Mouse (Mus musculus): ENCODE data around the gene Atp1b2.
"Not testable (repeated sequence)": the region's sequence is repeated elsewhere in the genome, so short reads cannot be mapped to it uniquely, and the experiment has no call there.

The Atp1b2 gene

DNA sequence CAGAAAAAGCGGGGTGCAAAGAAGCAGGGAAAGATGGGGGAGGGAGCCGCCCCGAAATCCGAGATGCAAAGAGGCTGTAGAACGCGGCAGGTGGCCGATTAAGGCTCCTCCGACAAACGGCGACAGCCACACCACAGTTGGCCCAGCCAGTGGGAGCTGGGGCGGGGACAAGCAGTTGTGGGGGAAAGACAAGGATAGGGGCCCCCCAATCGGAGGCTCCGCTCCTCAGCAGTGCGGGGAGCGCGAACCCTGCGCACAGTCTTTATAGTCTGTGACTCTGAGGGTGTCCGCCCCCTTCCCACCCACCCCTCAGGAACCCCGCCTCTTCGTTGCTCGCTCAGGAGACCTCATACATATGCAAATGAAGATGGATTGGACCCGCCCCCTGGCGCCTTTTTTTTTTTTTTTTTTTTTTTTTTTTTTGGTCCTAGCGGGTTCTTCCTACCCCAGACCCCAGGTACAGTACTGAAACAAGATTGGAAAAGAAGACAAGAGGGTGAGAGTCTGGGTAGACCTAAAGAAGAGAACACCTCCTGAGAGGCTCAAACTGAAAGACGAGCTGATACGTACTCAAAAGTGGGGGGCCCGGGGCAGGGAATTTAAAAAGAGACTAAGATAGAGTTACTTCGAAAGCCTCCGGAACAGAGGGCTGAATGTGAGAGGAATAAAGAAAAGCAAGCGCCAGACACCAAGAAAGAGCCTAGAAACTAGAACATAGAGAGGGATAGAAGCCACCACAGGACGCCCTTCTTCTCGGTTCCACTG is at the start of gene Atp1b2:
Gene Atp1b2 (minus strand): TSS at position 217 of the 765 bp plus-strand sequence.
- DNase-seq (ENCODE audit: low spot score): peak; percentile 77

DNA sequence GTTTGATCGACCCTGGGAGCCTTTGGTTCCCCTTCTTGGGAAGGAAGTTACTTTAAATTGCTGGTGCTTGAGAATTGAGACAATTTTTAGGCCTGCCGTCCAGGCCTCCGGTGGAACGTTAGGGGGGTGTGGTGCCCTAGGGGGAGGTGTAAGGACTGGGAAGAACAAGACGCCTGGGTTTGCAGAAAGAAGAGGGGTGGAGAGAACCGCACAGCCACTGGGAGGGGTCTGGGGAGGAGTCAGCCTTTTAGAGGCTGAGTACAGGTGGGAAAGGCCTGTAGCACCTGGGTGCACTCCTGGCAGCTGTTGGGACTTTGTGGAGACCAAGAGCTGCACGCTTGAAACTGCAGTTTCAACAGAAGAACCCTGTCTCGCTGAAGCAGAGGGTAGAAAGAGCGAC is 49.0 kb upstream of the Atp1b2 start:
- no peak for DNase-seq (ENCODE audit: low spot score)

DNA sequence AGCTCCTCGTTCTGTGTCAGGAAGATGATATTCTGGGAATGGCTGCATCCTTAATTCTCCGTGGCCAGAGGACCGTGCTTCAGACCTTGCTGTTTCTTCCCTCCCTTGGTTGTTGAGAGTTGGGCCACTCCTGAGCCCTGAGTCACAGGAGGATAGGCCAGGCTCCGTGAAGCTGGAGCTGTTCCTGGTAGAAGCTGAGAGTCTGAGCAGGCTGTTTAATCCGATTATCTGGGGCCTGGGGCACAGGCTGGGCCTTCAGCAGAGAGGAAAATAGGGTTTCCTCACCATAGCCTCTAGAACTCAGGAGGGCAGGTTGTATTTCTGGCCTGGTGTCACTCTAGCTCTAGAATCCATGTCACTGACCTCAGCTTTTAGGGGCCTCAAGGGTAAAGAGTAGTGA is 47.7 kb upstream of the Atp1b2 start:
- no peak for DNase-seq (ENCODE audit: low spot score)

DNA sequence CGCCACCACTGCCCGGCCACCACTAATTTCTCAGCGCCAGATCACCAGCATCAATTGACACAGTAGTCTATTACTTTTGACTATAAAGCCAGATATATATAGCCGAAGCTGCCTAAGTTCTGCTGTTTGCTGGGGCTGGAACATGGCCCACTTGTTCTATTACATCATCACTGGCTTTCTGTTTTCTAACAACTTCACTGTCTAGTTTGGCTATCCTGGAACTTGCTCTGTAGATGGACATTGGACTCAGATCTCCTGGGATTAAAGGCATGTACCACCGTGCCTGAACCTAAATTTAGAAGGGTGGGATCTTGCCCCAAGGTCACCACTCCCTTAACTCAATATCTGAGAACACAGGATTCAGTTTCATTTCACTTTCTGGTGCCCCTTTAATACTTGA is 40.1 kb upstream of the Atp1b2 start:
- no peak for DNase-seq (ENCODE audit: low spot score)

DNA sequence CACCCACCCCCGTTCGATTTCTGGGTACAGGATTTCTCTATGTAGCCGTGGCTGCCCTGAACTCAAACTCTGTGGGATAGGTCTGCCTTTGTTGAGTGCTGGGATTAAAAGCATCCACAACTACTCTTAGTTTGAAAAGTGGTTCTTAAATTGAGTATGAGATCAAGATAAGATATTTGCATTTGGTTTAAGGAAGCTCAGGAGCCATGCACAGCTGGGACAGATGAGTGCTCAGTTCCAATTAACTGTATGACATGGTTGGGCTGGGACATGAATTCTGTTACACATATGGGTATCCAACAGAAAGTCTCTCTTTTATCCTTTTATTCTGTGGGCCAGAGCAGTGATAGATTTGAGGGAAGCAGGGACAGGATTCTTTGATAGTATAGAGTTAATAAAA is 29.7 kb upstream of the Atp1b2 start:
- no peak for DNase-seq (ENCODE audit: low spot score)

DNA sequence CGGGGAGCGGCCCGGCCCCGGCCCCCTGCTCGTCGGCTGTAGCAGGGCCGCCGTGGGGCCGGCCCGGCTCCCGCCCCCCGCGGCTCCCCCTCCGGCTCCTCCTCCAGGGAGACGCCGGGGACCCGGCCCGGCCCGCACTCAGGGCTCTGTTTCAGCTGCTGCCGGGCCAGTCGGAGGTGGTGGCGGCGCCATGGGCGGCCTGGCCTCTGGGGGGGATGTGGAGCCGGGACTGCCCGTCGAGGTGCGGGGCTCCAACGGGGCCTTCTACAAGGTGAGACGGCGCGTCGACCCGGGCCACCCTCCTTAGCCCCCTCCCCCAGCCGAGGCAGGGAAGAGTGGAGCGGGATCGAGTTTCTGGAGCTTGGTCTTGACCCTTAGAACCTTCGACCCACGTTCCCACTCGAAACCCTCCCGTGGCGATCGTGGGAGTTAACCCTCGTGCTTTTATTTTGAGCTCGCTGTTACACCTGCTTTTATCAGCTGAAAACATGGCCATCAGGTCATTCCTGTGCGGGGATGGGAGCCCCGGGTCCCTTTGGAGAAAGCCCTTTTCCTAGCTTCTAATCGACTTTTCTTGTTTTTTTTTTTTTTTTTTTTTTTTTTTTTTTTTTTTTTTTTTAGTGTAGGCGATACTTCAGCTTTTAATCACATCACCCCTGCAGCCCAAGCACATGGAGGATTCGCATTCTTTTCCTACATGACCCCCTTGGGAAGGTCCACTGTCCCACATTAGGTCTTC is 27.6 kb upstream of the Atp1b2 start:
- peak; percentile 46 for DNase-seq (ENCODE audit: low spot score)

DNA sequence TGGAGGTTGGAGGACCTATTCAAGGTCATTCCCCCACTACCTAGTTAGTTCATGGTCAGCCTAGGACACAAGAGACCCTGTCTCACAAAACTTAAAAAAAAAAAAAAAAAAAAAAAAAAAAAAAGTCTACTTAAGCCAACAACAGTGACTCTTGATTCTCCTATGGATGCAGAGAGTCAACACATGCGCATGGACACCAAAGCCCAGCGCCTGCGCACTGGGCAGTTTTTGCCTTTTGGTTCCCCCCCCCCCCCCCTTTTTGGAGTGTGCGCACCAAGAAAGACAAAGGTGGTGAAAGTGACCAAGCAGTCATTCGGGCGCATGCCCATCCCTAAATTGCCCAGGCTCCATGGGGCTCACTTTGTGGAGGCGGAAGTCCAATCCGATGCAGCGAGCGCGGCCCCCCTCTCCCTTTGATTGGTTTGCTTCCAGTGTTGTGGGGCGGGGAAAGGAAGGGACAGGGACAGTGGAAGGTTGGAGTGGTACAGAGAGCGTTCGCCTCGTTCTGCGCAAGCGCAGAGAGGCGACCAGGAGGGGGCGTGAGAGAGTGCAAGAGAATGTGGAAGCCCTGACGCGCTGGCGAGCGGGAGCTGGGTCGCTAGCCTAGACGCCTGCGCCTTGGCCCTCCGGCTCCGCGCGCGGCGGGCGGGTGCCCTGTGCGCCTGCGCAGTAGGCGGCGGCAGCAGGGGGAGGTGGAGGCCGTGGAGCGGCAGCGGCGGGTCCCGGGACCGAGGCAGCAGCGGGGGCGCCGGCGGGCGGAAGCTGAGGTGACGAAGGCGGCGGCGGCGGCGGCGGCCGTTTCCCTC is 26.7 kb upstream of the Atp1b2 start, which contains the start of gene Fxr2:
Gene Fxr2 (plus strand): TSS at position 707 of the 806 bp plus-strand sequence.
- DNase-seq (ENCODE audit: low spot score): peak; percentile 100

DNA sequence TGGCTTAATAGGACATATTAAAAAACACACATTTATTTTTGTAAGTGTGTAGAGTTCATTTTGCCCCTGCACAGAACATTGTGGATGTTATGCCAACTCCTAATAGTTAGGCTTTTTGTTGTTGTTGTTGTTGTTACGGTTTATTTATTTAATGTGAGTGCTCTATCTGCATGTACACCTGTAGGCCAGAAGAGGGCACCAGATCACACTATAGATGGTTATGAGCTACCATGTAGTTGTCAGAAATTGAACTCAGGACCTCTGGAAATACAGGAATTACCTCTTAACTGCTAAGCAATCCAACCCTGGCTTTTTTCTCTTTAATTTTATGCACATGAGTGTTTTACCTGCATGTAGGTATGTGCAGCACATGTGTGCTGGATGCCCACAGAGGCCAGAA is 24.1 kb upstream of the Atp1b2 start:
- DNase-seq (ENCODE audit: low spot score): no peak

DNA sequence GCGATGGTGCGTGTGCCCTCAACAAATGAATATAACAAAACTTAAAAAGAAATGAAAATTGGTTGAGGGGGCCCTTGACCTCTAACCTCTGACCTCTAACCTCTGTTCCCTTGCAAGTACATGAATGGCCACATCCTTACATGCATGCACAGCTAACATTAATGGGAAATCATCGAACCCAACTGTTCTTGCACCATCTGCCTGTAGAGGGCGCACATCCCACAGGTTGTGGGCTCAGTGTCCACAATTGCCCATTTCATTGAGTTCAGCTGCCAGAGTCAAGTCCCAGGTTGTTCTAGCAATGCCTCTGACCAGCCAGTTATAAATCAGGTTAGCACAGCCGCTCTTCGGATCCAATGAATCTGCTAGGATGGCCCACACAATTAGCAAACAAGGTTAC is 22.5 kb upstream of the Atp1b2 start:
- peak; percentile 82 for DNase-seq (ENCODE audit: low spot score)

DNA sequence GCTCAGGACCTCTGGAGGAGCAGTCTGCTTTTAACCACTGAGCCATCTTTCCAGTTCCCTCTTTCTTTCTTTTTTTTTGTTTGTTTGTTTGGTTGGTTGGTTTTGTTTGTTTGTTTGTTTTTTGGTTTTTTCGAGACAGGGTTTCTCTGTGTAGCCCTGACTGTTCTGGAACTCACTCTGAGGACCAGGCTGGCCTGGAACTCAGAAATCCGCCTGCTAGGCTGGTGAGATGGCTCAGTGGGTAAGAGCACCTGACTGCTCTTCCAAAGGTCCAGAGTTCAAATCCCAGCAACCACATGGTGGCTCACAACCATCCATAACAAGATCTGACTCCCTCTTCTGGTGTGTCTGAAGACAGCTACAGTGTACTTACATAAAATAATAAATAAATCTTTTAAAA is 18.6 kb upstream of the Atp1b2 start:
- DNase-seq (ENCODE audit: low spot score): not testable (repeated sequence)

DNA sequence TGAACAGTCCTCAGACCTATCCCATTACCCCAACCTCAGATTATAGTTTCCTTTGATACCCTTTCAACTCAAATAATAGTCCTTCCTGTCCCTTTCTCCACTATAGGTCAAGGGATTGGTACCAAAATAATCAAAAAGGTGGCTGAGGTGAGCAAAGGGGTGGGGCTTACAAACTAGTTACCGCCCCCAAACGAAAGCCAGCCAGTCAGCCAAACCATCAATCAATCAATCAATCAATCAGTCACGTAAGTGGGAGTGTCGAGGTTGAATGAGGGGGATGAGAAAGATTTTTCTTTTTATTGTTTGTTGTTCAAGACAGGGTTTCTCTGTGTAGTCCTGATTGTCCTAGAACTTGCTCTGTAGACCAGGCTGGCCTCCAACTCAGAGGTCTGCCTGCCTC is 17.3 kb upstream of the Atp1b2 start:
- DNase-seq (ENCODE audit: low spot score): no peak

DNA sequence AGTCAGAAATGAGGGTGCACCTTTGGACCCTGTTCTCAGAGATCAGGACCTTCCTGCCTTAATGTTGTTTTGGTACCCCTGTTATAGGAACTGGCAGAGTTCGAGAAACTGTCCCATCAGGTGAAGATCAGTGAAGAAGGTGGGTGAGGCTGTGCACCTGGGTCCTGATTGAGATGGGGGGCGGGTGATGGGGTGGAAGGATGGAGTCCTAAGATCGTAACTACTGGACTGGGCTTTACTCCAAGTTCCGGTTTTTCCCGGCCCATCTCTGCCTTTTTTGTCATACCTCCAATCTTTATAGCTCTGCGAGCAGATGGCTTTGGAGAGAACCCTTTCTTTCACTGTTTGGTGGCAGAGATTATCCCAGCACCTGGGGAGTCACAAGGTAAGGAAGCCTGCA is 16.7 kb upstream of the Atp1b2 start:
- DNase-seq (ENCODE audit: low spot score): no peak

DNA sequence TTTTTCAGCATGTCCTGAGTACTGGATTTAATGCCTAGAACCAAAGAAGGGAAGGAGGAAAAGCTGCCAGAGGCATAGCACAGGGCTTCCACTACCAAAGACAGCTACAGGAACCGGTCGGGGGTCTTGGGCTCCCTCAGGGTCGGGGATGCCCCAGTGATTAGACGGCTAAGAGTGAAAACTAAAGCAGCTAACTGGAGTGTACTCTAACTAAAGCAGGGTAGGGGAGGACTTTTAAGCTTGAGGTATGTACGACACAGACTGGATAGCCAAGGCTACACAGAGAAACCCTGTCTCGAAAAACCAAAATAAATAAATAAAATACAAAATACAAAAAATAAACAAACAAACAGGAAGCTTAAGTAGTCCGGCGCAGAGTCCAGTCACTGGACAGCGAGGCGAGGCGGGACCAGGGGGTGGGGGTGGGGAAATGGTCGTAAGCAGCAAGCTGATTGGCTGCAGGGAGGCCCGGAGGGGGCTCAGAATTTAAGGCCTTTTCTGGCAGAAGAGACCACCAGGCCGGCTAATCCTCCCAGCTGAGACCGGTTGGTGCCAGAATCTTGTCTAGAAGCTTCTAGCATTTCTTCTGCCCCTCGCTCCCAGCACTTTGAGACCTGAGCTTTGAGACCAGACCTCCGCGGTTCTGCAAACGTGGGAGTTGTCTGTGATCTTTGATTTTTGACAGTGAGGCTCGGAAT is 16.0 kb upstream of the Atp1b2 start, which contains the start of gene Sat2:
Gene Sat2 (plus strand): TSS at position 454 of the 698 bp plus-strand sequence.
- DNase-seq (ENCODE audit: low spot score): peak; percentile 55

DNA sequence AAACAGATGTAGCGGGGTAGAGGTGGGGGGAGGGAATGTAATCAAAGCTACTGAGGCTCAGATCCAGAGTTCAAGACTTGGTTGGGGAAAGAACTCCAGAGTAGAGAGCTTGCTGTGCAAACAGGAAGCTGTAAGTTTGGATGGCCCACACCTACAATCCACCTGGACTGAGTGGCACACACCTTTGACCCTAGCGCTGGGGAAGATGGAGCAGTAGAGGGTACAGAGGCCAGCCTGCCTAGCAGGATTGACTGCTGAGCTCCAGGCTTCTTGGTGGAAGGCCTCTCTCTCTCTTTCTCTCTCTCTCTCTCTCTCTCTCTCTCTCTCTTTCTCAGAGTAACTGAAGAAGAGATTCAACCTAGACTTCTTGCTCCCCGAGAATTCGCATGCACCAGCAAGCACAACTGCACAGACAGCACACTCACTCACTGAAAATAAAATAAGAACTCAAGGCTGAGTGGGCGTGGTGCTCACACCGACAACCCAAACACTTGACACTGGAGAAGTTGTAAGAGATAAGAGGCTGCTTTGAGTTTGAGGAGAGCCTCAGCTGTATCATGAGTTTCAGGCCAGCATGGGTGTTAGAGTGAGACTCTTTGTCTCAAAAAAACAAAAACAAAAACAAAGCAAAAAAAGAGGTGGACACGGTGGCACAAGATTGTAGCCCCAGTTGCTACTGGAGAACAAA is 14.8 kb upstream of the Atp1b2 start:
- DNase-seq (ENCODE audit: low spot score): no peak

DNA sequence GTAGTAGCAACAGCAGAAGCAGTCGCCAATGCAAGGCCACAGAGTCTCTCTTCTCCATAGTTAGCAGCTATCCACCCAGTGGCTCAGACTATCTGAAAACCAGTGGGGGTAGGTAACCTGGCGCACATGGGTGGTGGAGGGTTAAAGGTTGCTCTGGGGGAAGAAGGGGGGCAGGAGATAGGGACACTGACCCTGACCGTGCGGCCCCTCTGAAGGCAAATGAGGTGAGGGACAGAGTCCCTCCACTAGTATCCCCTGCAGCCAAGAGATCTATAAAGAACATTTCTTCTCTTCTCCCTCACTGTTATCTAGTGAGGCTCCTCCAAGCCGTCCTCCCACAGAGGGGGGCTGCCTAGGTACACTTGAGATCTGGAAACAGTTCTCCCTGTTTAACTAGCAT is 12.1 kb upstream of the Atp1b2 start, which contains the start of gene Shbg:
Gene Shbg (minus strand): TSS at position 101 of the 400 bp plus-strand sequence.
- no peak for DNase-seq (ENCODE audit: low spot score)

DNA sequence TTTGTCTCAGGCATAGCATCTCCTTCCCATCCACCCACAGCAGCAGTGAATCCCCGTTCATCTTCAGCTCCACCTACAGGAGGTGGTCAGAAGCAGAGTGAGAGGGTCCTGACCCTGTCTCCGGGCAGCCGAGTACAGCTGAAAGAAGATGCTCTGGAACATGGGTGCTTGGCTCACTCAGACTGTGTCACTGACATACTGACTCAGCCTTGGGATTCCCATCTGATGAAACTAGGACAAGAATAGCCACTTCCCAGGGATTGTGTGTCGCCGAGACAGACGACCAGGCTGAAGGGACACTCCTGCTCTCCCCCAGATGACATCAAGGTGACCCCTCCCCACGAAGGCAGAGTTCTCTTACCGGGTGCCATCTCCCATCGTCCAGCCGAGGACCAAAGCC is 11.0 kb upstream of the Atp1b2 start:
- DNase-seq (ENCODE audit: low spot score): no peak

DNA sequence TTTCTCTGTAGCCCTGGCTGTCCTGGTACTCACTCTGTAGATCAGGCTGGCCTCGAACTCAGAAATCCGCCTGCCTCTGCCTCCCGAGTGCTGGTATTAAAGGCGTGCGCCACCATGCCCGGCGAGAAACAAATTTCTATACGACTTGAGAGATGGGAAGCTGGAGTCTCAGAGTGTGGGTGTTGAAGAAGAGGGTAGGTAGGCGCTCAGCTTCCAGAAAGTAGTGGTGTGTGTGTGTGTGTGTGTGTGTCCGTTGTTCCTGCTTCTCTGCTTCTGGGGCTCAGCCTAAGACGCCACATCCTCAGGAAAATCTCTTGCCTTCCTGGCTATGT is 8.5 kb upstream of the Atp1b2 start:
- not testable (repeated sequence) for DNase-seq (ENCODE audit: low spot score)

DNA sequence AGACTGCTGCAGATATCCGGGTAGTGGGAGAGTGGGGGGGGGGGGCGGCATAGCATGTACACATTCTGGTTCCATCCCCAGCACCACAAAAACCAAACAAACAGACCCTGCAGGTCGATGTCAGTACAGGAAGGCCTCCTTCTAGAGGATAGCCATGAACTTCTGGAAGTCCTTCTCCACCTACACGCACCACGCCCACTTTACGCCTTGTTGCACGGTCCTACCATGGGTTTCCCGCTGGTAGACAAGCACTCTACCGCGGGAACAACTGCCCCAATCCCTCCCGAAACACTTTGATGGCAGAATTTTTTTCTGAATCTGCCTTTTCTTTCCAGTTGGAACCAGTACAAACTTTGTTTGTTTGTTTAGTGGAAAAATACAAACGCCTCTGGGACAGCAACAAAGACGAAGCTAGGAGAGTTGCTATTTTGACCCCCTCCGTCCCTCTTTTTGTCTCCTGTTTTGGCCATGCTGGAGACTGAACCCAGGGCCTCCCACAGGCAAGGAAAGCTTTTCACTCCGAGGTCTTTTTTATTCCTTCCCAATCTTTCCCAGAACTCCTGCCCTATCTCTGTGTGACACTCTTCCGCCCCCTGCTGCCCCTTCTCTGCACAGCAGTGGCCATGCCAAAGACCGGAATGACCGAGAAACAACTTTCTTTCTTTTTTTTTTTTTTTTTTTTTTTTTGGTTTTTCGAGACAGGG is 8.0 kb upstream of the Atp1b2 start:
- peak; percentile 89 for DNase-seq (ENCODE audit: low spot score)

DNA sequence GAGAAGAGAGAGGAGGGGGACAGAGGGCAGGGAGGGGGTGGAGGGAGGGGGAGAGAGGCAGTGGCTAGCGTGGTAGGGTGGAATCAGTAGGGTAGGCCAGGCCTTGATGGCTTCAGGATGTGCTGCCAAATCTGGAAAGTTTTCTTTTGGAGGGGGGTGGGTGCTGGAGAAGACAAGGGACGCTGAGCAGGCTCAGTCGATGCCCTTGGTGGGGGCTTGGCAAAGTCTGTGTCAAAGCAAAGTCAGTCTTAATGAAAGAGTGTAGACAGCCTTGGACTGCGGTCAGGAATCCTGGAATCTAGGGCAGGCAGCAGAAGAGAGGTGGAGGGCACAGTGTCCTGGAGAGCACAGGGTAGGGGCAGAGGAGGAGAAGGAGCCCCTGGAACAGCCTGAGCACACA is 5.2 kb upstream of the Atp1b2 start:
- DNase-seq (ENCODE audit: low spot score): no peak

DNA sequence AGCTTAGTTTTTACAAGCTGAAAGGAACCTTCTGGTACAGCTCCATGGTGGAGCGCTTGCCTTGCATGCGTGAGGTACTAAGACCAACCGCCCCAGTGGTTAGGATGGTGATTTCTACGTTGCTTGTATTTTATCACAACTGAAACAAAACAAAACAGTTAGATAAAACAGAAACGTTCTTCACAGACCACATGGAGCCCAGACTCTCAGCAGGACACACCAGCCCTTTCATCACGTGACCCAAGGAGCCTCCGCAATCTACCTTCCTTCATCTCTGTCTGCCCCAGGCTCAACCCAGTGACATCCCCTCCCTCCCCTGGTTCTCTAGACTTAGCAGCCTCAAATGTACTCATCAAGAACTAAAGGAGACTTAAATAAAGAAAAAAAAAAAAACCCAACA is 3.7 kb upstream of the Atp1b2 start:
- DNase-seq (ENCODE audit: low spot score): no peak

DNA sequence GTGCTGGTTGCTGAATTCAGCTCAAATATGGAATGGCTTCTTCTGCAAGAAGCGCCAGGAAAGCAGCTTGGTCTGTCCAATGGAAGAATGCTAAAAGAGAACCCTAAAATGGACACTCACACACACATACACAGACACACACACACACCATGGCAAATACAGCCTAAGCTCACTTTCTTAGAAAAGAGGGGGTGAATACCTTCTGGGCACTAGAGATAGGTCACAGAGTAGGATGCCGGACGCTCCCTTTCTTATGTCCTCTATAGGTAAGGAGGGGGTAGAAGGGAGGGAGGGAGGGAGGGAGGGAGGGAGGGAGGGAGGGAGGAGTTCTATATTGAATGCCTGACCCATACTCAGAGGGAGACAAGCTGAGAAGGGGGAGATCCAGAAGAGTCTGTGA is 2.8 kb upstream of the Atp1b2 start:
- no peak for DNase-seq (ENCODE audit: low spot score)

All from layer of hippocampus, adult 11-12 months (tissue).